Mouse (Mus musculus) left cerebral cortex, postnatal 4 days (tissue): ENCODE results near the gene Pde1c. TPM values are rescaled to one million over a fixed set of nuclear protein-coding genes. Genes with fewer than 3 reads are reported as not detected.
A peak's percentile ranks its signal among the peaks of the same experiment; 100 is the strongest.

Source experiments
- DNase-seq: peaks from one replicate; pipeline ENCODE4 v3.0.0-alpha.2; 2022
- intact Hi-C: fragments of 180-260 bp; cut with DNase I; formaldehyde crosslinking; loops from one replicate; pipeline ENCODE4 v1.15.1; 2025
- total RNA-seq, 2 experiments: library from RNA; stranded (reverse); gene quantifications; 2 replicates each; pipeline ENCODE4 v1.2.3; 2021

Gene Pde1c
- total RNA-seq, 2 experiments from 2014 or later = 7.6 to 8.4 TPM

GRCm38 (mm10) chr6:56476581-56476980 is 92.3 kb downstream of the Pde1c start:
- intact Hi-C loops = loop anchor here (1.0 kb wide), 1 partner anchor 410 kb away; no protein-coding TSS in a partner anchor
- DNase-seq = peak; percentile 35

DNA sequence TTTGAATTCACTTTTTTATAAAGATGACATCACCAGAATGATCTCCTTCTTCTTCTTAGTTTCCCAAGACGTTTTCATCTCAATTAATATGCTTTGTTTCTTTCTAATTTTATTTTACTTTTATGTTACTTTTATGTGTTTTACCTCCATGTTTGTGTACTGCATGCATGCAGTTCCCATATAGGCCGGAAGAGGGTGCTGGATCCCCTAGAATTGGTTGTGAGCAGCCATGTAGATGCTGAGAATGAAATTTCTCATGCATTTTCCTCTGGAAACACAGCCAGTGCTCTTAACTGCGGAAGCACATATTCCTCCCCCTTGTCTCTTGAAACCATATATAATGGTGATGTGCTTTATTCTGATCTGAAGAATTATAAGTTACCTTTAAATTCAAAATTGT is 110.8 kb downstream of the Pde1c start:
- peak; percentile 23 for DNase-seq
- intact Hi-C loops = no loop called here

DNA sequence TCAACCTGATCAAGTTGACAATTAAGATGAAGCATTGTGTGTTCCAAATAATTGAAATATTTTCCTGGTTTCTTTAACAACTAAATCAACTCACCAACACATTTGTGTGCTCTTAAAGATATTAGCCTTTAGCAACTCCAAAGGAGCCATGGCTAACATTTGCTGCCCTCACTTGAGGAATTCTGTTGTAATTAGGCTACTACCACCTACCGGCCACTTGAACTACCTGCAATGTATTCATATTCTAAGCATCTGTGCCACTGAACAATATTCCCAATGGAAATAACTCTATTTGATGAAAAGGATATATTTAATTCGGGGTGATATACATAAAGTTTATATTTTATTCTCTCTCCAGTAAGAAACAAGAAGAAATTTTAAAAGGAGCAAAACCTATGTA is 121.0 kb downstream of the Pde1c start:
- DNase-seq = peak; percentile 8
- intact Hi-C loops = no loop called here

DNA sequence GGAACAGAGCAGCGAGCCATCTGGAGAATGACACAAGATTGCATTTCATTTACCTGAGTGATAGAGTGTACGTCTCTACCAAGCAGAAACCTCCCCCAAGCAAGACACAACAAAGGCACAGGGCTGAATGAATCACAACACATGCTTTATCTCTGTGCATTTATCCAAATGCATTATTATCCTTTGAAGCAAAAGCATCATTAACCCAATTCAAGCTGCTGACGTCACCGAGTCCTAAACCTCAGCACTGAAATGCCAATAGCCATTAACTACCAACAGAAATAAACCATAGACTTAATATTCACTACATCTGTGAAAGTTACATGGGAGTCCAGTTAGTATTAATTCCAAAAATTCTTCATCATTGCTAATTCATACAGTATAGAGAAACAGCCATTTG is 127.4 kb downstream of the Pde1c start:
- intact Hi-C loops = no loop called here
- DNase-seq = no peak

DNA sequence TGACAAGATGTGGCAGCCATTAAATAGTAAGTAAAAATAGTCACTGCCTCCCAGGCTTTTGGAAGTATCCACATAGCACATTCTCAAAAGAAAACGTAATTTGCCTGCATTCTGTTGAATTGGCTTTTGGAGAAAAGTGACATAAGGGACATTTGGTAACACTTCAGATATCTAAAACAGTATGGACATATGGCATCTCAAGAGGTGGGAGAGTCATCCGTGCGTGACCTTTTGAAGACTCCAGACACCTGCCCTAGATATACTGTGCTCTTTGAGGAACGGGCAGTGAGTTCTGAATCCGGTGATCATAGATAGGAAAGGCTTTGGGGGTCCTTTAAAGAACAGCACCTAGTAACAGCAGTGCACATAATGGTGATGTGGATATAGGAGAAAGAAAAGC is 143.1 kb downstream of the Pde1c start:
- intact Hi-C loops = no loop called here
- DNase-seq = no peak

GRCm38 (mm10) chr6:56422866-56423265 is 146.0 kb downstream of the Pde1c start:
- DNase-seq = no peak
- intact Hi-C loops = no loop called here

DNA sequence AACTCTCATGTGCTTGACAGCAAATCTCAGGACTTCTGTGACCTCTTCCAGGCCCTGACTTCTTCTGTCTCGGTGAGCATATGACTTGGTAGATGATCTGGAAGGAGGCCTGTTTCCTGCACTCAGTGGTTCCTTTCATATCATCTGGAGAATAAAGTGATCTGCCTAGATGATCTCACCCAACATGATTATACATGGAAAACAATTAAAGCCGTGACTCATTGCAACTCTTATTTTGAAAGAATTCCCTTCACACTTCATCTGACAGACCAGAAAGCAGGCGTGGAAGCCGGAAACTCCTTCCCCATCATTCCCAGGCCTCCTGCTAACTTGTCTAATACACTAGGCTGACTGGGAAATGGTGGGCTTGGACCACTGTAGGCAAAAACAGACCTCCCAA is 152.7 kb downstream of the Pde1c start:
- DNase-seq = no peak
- intact Hi-C loops = no loop called here

DNA sequence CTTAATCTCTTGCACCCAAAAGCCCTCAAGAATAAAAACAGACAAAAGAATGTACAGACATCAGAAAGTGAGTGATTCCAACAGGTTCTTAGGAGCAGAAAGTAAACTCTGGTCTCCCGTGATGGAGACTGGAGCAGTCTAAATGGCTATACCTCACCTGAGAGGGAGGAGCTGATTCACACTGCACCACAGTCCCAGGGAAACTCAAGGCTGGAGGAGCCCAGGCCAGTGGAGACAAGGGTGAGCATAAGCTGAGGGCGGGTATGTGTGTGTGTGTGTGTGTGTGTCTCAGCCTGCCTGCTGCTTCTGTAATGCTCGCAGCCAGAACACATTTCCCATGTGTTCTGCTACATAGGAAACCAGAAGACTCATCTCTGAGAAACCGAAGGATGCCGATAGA is 179.7 kb downstream of the Pde1c start:
- intact Hi-C loops = no loop called here
- no peak for DNase-seq

DNA sequence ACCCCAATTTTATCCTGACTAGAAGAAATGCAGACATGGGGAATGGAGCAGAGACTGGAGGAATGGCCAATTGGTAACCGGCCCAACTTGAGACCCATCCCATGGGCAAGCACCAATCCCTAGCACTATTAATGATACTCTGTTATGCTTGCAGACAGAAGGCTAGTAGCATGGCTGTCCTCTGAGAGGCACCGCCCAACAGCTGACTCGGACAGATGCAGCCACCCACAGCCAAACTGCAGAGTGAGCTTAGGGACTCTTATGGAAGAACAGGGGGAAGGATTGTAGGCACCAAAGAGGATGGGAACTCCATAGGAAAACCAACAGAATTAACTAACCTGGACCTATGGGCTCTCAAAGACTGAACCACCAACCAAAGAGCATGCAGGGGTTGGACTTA is 192.5 kb downstream of the Pde1c start:
- intact Hi-C loops = no loop called here
- no peak for DNase-seq

DNA sequence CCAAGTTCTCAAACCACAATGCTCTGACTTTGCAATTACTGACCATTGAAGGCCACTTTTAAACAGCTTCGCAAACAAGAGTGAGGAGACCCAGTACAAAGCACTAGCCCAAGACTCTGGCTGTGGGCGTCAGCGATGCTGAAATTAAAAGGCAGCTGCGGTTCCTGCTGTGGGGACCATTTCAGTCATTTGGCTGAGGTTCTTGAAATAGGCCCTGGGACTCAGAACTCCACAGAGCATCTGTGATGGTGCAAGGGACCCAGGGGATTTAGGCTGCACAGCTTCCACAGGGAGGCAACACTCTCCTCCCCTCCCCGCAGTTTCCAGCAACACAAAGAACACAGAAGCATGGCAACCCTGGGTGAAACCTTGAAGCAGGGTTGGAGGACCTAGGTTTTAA is 194.7 kb downstream of the Pde1c start:
- DNase-seq = peak; percentile 55
- intact Hi-C loops = no loop called here

- intact Hi-C loops = no loop called here
Observed at GRCm38 (mm10) chr6:56373753-56374152, 195.2 kb downstream of the Pde1c start.

GRCm38 (mm10) chr6:56373046-56373751 is 195.7 kb downstream of the Pde1c start:
- DNase-seq = peak; percentile 76
- intact Hi-C loops = no loop called here

More at GRCm38 (mm10) chr6:56373753-56374152, 195.2 kb downstream of the Pde1c start:
- peak; percentile 56 for DNase-seq

DNA sequence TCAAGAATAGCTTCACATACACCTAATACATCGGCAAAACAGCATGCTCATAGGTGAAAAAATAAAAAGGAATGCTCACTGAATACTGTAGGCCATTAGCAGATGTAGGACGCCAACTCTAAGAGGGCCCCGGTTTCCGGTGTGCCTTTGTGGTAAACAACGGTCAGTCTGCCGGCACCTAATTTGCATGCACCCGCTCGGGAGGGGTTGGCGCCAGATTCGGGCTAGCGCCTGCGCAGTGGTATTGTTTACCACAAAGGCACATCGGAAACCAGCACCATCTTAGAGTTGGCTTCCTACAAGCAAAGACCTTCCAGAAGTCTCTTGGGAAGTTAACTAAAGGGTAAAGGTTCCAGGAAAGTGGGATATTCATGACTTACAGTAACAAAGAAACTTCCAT is 199.4 kb downstream of the Pde1c start:
- DNase-seq = no peak
- intact Hi-C loops = no loop called here

DNA sequence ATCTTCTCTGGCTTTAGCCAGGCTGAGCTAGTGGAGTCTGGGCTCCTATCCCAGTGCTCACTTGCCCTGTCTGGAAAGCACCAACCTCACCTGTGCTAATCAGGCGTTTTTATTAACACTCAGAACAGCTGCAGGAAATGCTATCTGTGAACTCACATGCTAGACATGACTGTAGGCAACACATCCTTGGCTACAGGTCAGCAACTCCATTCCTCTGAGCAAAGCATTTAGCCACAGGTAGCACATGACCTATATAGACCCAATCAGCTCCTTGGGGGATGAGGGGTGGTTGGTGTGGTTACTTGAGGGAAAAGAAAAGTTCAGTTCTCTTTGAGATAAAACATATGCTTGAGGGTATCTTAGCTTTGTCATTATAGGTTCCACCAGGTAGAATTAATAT is 200.8 kb downstream of the Pde1c start:
- intact Hi-C loops = no loop called here
- DNase-seq = no peak

- no peak for DNase-seq
- intact Hi-C loops = no loop called here
Observed at GRCm38 (mm10) chr6:56367257-56367656, 201.6 kb downstream of the Pde1c start.

DNA sequence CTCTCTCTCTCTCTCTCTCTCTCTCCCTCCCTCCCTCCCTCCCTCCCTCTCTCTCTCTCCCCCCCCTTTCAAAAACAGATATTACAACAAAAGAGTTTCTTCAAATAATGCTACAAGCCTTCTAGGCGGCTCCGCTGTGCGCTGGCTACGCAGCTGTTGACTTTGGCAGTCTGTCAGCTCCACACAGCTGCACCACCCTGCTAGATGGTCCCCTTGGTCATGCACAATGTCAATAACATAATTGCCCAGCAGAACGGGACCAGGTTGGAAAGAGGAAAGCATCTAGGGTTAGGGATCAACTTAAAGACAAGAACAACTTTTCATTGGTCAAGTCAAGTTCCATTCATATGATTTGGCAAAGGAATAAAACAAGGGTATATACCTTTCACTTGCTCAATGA is 206.3 kb downstream of the Pde1c start:
- DNase-seq = peak; percentile 65
- intact Hi-C loops = no loop called here

DNA sequence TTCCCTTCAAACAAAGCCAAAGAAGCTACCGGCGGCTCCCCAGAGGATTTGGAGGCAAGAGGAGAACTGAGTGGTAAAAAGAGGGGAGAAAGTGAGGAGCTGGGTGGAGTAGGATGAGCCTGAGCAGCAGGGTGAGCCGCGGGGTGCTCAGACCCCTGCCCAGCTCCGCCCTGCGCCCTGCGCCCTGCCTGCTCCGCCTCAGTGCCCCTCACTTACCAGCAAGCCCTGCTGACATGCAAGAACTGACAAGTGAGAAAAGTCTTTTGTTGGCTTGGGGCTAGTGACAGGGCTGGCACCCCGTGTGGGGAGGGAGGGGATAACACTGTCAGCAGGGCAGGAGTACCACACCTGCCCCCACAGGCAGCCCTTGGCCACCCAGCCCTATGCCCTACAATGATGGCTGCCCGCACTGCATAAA is 206.8 kb downstream of the Pde1c start:
- peak; percentile 89 for DNase-seq
- intact Hi-C loops = no loop called here

DNA sequence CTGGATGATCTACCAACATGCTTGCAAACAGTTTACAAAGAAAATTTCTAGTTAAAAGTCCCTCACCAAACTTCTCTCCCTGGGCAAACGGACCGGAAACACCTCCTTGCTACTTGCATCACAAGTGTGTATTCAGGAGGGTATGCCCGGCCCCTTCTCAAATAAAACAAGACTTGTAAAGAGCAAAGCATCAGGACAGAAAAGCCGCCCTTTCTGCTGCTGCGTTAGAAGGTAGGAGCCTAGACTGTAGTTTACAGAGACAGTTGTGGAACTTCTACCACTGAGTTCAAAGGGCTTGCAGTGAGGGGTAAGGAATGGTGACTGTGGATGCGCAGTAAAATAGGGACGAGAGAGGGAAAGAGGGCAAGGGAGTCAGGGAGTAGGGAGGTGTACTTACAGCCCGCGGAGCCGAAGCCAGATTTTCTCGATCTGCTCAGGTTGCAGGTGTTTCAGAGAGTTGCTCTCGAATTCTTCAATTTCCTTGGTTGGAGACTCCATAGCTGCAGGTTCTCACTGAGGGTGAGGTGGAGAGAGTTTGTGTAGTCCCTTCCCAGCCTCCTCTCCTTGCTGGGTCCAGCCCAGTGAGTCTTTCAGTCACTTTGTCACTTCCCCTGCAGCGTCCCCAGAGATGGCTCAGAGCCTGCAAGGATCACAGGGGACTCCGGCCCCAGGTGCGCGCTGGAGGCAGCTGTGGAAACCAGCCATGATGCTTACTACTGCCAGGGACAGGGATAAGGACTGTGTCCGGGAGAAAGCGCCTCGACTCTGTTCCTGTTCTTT is 207.4 kb downstream of the Pde1c start:
- intact Hi-C loops = no loop called here
- no peak for DNase-seq

GRCm38 (mm10) chr6:56360086-56360485 is 208.8 kb downstream of the Pde1c start:
- DNase-seq = no peak

GRCm38 (mm10) chr6:56359126-56359525 is 209.8 kb downstream of the Pde1c start:
- intact Hi-C loops = no loop called here
- DNase-seq = no peak

More at GRCm38 (mm10) chr6:56360086-56360485, 208.8 kb downstream of the Pde1c start:
- intact Hi-C loops = no loop called here

DNA sequence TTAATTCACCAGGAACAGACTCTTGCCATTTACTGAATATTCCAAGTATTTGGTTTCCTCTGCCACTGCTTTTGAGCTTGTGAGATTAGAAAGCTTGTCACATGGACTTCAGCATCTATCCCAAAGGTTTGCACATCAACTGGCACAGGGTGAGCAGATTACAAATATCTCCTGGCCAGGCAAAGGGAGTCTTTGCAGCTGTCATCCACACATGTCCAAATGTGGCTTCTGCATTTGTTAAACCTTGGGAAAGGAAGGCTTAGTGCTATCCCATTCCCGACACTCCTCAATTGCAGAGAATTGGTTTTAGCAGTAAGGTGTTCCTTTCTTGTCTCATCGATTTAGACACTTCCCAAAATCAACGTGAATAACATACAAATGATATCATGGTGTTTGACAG is 221.7 kb downstream of the Pde1c start:
- no peak for DNase-seq
- intact Hi-C loops = no loop called here

GRCm38 (mm10) chr6:56345082-56345481 is 223.8 kb downstream of the Pde1c start:
- no peak for DNase-seq

More at GRCm38 (mm10) chr6:56345082-56345481, 223.8 kb downstream of the Pde1c start:
- intact Hi-C loops = no loop called here
